Mouse (Mus musculus) ES-E14 (cell line): ENCODE measurements around the gene E2f1. TPM values are rescaled to one million over a fixed set of nuclear protein-coding genes. Genes with fewer than 3 reads are reported as not detected.

ENCODE experiments used
- DNase-seq: peaks from one replicate; pipeline ENCODE4 v3.0.0-alpha.2; 2013; ENCODE audit warnings: low read depth, low spot score
- H3K27ac ChIP-seq: 2 replicates; pipeline ENCODE4 v1.5.1; 2012; ENCODE audit warnings: low read depth, mild to moderate bottlenecking, low read length, moderate library complexity, mixed read lengths; ENCODE audit not compliant: poor library complexity, insufficient read depth, severe bottlenecking
- H3K36me3 ChIP-seq: 2 replicates; pipeline ENCODE4 v1.6.1; 2012; ENCODE audit warnings: mild to moderate bottlenecking, low read length, moderate library complexity, mixed read lengths; ENCODE audit not compliant: control insufficient read depth, poor library complexity, insufficient read depth, severe bottlenecking
- H3K4me1 ChIP-seq, 2 experiments: fragments of 150-350 bp in 1 of 2; sonication (generic) in 1 of 2; 2 replicates each; pipeline ENCODE4 v1.6.1; 2012; ENCODE audit warnings: low read length in 2 of 2, mild to moderate bottlenecking in 1 of 2, mixed read lengths in 1 of 2; ENCODE audit not compliant: control insufficient read depth in 2 of 2, insufficient read depth in 2 of 2, poor library complexity in 1 of 2
- H3K4me3 ChIP-seq, 2 experiments: fragments of 150-350 bp in 1 of 2; sonication (generic) in 1 of 2; 2 replicates each; pipeline ENCODE4 v1.5.1; 2012; ENCODE audit warnings: low read length in 2 of 2, low read depth in 1 of 2, mild to moderate bottlenecking in 1 of 2, mixed read lengths in 1 of 2; ENCODE audit not compliant: insufficient read depth in 1 of 2, poor library complexity in 1 of 2, severe bottlenecking in 1 of 2
- H3K9ac ChIP-seq: 2 replicates; pipeline ENCODE4 v1.6.1; 2012; ENCODE audit warnings: low read depth, mild to moderate bottlenecking, low read length, mixed read lengths; ENCODE audit not compliant: poor library complexity, insufficient read depth, severe bottlenecking
- H3K9me3 ChIP-seq: fragments of 150-350 bp; sonication (generic); 2 replicates; pipeline ENCODE4 v1.6.1; 2012; ENCODE audit warnings: low read depth, mild to moderate bottlenecking, low read length; ENCODE audit not compliant: control insufficient read depth, insufficient read depth
- CHD2 ChIP-seq: IDR thresholded peaks from 2 replicates; pipeline ENCODE4 v1.6.1; 2014; ENCODE audit warnings: mild to moderate bottlenecking, low read depth, low read length, inconsistent platforms
- HCFC1 ChIP-seq: IDR thresholded peaks from 2 replicates; pipeline ENCODE4 v1.6.1; 2012; ENCODE audit warnings: low read length, inconsistent platforms, borderline replicate concordance; ENCODE audit not compliant: insufficient read depth
- MAFK ChIP-seq: IDR thresholded peaks from 2 replicates; pipeline ENCODE4 v1.6.1; 2014; ENCODE audit warnings: mild to moderate bottlenecking, low read depth, low read length, inconsistent platforms; ENCODE audit not compliant: insufficient read depth
- ZC3H11A ChIP-seq: IDR thresholded peaks from 2 replicates; pipeline ENCODE4 v1.6.1; 2012; ENCODE audit warnings: low read depth, mild to moderate bottlenecking, inconsistent platforms, low read length, borderline replicate concordance
- ZNF384 ChIP-seq: IDR thresholded peaks from 2 replicates; pipeline ENCODE4 v1.6.1; 2012; ENCODE audit warnings: low read depth, low read length, inconsistent platforms
- in situ Hi-C, 2 experiments: fragments of 600-800 bp; cut with MboI; formaldehyde crosslinking; loops; one replicate each; pipeline ENCODE4 v1.15.1; 2025; ENCODE audit warnings: low sequenced_read_pairs in 2 of 2, inconsistent platforms in 1 of 2; ENCODE audit not compliant: unreplicated experiment in 2 of 2
- total RNA-seq: library from RNA; depleted of rRNA; stranded (reverse); fragments of 300-350 nt; gene quantifications from 2 replicates; pipeline ENCODE4 v1.2.3, GENCODE M21; 2012

E2f1 gene
- total RNA-seq, 1 experiment = 13.8 TPM

GRCm38 (mm10) chr2:154549127-154549885 is 20.4 kb downstream of the E2f1 start:
- peak; percentile 44 for DNase-seq
- peak overlapping the region; percentile 37; the same call in 1 of the 2 replicates for H3K9ac ChIP-seq
- peaks cover 4% of the 10 kb centered on the region; the same call in 1 of the 2 replicates for H3K36me3 ChIP-seq
- H3K9me3 ChIP-seq = no peaks in the 10 kb centered on the region
- peak overlapping the region; percentile 49 to 55 for H3K4me3 ChIP-seq
- peaks cover 3 to 10% of the 10 kb centered on the region in 2 experiments; a peak in 2 of 4 replicates for H3K4me1 ChIP-seq
- no peak for TF ChIP-seq HCFC1
- TF ChIP-seq ZC3H11A = no peak
- TF ChIP-seq CHD2 = no peak
- no peak for TF ChIP-seq MAFK
- TF ChIP-seq ZNF384 = no peak
- in situ Hi-C loops = no loop called here
- H3K27ac ChIP-seq = no peak overlapping the region

GRCm38 (mm10) chr2:154548688-154549087 is 21.0 kb downstream of the E2f1 start:
- H3K9me3 ChIP-seq = no peaks in the 10 kb centered on the region
- in situ Hi-C loops = no loop called here
- peaks cover 3 to 10% of the 10 kb centered on the region in 2 experiments; a peak in 2 of 4 replicates for H3K4me1 ChIP-seq
- H3K4me3 ChIP-seq = no peak overlapping the region
- no peak overlapping the region for H3K9ac ChIP-seq
- no peak for DNase-seq
- peaks cover 2% of the 10 kb centered on the region; the same call in 1 of the 2 replicates for H3K36me3 ChIP-seq
- H3K27ac ChIP-seq = no peak overlapping the region
- no peak for TF ChIP-seq CHD2
- no peak for TF ChIP-seq HCFC1
- TF ChIP-seq MAFK = no peak
- no peak for TF ChIP-seq ZNF384
- no peak for TF ChIP-seq ZC3H11A

- TF ChIP-seq HCFC1 = no peak
- TF ChIP-seq MAFK = no peak
- TF ChIP-seq ZC3H11A = no peak
- TF ChIP-seq CHD2 = no peak
- no peak for TF ChIP-seq ZNF384
- Histone ChIP-seq H3K27ac (no peak within 1 kb of the TSS), H3K36me3 (peaks cover 2% of the 10 kb centered on the region; the same call in 1 of the 2 replicates), H3K4me1 (peaks cover 0 to 5% of the 10 kb centered on the region in 2 experiments; a peak in 1 of 4 replicates), H3K9ac (no peak within 1 kb of the TSS), H3K4me3 (no peak within 1 kb of the TSS), H3K9me3 (no peaks in the 10 kb centered on the region)
- DNase-seq = no peak
- in situ Hi-C loops = no loop called here
Observed at GRCm38 (mm10) chr2:154546711-154547110, 23.0 kb downstream of the E2f1 start, which contains the start of gene 1700003F12Rik. 1700003F12Rik (plus strand) TSS chr2:154547085.

- no peak for TF ChIP-seq ZC3H11A
- Histone ChIP-seq H3K9ac (no peak overlapping the region), H3K4me3 (no peak overlapping the region), H3K36me3 (peaks cover 11% of the 10 kb centered on the region), H3K9me3 (no peaks in the 10 kb centered on the region), H3K4me1 (peaks cover 0 to 3% of the 10 kb centered on the region in 2 experiments; a peak in 1 of 4 replicates), H3K27ac (no peak overlapping the region)
- DNase-seq = no peak
- in situ Hi-C loops = no loop called here
Observed at GRCm38 (mm10) chr2:154543567-154544347, 25.9 kb downstream of the E2f1 start.
